Mouse (Mus musculus) CD4-positive naive resting alpha-beta T cell, adult 57 days (primary cell): ENCODE data around the gene Hrnr. TPM values are rescaled to one million over a fixed set of nuclear protein-coding genes. Genes with fewer than 3 reads are reported as not detected.

Experiments used
- total RNA-seq: library from RNA; stranded (reverse); gene quantifications from one replicate; pipeline ENCODE4 v1.2.4, GENCODE M21; 2023

Hrnr gene
- total RNA-seq = not detected

DNA sequence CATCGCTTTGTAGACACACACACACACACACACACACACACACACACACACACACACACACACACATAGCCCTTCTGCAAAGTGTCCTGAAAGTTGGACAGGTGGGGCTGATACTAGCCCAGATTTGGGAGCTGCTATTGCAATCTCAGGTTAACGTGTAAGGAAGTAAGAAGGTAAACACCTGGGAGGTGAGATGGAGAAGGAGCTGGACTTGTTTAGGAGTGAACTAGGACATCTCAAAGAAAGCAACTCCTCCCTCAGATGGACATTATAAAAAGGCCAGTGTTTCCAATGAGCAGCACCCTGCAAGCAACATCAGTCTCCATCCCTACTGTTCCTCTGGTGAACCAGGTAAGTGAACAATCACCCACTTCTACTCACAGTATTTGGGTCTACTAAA is at the start of gene Hrnr:
TSS of gene Hrnr (plus strand) at position 301 of the 400 bp plus-strand sequence.

DNA sequence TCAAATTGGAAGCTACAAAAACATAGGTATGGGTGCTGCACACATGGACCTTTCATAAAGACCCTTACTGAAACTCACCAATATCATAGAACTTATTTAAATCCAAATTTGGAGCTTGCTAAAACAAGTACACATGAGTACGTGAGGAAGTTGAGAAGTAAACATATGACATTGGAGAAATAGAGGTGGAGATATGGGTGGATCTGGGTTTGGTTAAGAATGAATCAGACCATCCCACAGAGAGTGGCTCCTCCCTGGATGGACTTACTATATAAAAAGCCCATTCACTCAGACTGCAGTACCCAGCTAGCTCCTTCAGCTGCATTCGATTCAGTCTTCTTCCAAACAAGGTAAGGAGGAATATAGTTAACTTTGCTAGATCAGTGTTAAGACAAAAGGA is 46.3 kb upstream of the Hrnr start, which contains the start of gene Flg:
TSS of gene Flg (plus strand) at position 301 of the 400 bp plus-strand sequence.

Other genes starting within 250 kb of the Hrnr start
- not detected for gene Crnn, start 175.0 kb upstream of the Hrnr start, total RNA-seq
- gene Flg2, start 122.5 kb upstream of the Hrnr start, total RNA-seq = not detected
- not detected for gene Flg, start 46.2 kb upstream of the Hrnr start, total RNA-seq
- not detected for gene Rptn, start 74.0 kb downstream of the Hrnr start, total RNA-seq
- gene Tchh, start 122.6 kb downstream of the Hrnr start, total RNA-seq = not detected
- not detected for gene Tchhl1, start 149.0 kb downstream of the Hrnr start, total RNA-seq
- gene S100a11, start 200.7 kb downstream of the Hrnr start, total RNA-seq = 123 TPM
- gene S100a10, start 235.3 kb downstream of the Hrnr start, total RNA-seq = 209 TPM